Mouse (Mus musculus): ENCODE measurements around the gene Rftn1.
"Not testable (repeated sequence)": the region's sequence is repeated elsewhere in the genome, so short reads cannot be mapped to it uniquely, and the experiment has no call there.

The Rftn1 gene

GRCm38 (mm10) chr17:50127045-50127813 is 63.2 kb downstream of the Rftn1 start:
- no peak for DNase-seq (ENCODE audit: low spot score)

GRCm38 (mm10) chr17:50126545-50126944 is 63.9 kb downstream of the Rftn1 start:
- DNase-seq (ENCODE audit: low spot score), result no peak

DNA sequence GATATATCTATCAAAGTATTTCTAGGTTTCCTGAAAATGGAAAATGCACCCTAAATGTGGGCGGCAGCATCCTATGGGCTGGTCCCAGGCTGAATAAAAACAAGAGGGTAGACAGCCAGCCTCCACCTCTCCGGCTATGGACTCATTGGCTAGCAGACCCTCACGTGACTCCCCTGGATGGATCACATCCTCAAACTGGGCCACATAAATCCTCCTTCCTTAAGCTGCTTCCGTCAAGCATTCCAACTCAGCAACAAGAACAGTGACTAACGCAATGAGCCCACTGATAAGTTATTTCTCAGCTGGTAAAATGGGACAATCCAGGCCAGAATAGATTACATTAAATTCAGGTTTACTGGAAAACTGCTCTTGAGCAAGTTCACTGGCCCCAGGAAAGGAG is 64.6 kb downstream of the Rftn1 start:
- no peak for DNase-seq (ENCODE audit: low spot score)

DNA sequence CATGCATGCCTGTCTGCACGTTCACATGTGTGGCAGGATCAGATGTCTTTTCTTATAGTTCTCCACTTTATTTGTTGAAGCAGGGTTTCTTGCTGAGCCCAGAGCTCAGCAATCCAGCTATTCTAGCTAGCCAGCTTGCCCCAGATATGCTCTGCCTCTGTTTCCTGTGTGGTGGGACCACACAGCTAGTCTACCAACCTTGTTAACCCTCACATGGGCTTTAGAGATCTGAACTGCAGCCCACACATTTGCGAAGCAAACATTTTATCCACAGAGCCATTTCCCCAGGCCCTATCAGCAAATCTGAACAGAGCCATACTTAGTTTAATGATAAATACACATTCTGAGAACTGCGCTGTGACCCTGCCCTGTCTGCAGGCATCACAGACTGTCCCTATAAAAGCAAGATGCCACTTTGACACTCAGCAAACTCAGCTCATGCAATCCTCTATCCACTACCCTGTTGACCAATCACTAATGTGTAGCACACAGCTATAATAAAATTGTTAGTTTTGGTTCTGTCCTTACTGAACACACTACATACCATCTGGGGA is 65.2 kb downstream of the Rftn1 start:
- DNase-seq (ENCODE audit: low spot score), result no peak

GRCm38 (mm10) chr17:50124708-50125107 is 65.8 kb downstream of the Rftn1 start:
- DNase-seq (ENCODE audit: low spot score), result no peak

DNA sequence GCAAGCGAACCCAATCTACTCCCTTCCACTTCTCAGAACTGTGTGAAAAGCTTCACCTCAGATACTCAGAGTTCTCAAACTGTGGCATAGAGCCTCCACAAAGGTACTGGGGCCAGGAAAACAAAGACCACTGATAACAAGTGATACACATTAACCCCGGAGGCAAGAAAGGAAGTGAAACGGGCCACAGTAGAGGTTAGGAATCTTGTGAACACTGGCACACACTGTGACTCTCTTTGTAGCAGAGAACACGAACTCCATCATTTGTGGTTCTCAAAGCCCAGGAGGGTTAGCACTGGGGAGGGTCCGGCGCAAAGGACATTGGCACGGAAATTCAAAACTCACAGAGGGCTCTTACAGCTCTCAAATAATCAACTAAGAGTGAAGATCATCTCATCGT is 67.9 kb downstream of the Rftn1 start:
- no peak for DNase-seq (ENCODE audit: low spot score)

DNA sequence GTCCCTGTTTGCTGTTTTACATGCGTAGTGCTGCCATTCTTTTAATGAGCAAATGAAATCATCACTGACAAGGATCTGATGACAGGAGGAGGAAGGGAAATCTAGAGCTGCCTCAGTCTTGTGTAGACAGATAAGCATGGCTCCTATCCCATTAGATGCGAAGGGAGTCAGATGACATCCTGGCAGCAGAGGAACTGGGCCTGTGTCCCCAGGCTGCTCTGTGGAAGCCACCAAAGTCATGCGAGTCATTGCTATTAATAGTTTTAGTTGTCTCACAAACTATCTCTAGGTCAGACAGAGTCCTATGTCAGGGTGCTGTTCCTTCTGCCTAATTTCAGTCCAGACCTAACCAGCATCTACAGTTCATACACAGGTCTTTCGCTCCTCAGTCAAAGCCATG is 70.4 kb downstream of the Rftn1 start:
- DNase-seq (ENCODE audit: low spot score), result no peak

GRCm38 (mm10) chr17:50117461-50117860 is 73.0 kb downstream of the Rftn1 start:
- no peak for DNase-seq (ENCODE audit: low spot score)

DNA sequence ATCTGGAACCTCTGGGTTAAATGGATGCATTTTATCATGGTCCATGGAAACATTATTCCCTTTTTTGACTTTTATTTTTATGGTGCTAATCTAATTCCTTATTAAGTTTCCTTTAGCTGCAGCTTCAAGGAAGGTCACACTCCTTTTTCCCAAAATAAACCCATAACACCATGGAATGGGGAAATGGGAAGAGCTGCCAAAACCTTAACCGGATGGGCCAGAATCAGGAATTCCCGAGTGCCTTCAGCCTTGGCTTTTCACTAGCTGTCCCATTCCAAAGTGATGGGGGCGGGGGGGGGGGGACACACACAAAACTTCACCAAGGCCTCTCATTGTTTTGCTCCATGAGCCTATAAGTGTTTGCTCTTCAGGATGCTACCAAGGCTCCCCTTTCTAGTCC is 73.5 kb downstream of the Rftn1 start:
- DNase-seq (ENCODE audit: low spot score), result no peak

- not testable (repeated sequence) for DNase-seq (ENCODE audit: low spot score)
These were observed 74.1 kb downstream of the Rftn1 start for GRCm38 (mm10) chr17:50116401-50116800.

DNA sequence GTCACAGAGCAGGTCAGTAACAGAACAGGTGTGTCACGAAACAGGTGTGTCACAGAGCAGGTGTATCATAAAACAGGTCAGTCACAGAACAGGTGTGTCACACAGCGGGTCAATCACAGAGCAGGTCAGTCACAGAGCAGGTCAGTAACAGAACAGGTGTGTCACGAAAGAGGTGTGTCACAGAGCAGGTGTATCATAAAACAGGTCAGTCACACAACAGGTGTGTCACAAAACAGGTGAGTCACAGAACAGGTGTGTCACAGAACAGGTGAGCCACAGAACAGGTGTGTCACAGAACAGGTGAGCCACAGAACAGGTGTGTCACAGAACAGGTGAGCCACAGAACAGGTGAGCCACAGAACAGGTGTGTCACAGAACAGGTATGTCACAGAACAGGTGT is 74.8 kb downstream of the Rftn1 start:
- not testable (repeated sequence) for DNase-seq (ENCODE audit: low spot score)

GRCm38 (mm10) chr17:50114659-50115058 is 75.8 kb downstream of the Rftn1 start:
- DNase-seq (ENCODE audit: low spot score), result no peak

GRCm38 (mm10) chr17:50110650-50111415 is 79.6 kb downstream of the Rftn1 start:
- DNase-seq (ENCODE audit: low spot score), result no peak

DNA sequence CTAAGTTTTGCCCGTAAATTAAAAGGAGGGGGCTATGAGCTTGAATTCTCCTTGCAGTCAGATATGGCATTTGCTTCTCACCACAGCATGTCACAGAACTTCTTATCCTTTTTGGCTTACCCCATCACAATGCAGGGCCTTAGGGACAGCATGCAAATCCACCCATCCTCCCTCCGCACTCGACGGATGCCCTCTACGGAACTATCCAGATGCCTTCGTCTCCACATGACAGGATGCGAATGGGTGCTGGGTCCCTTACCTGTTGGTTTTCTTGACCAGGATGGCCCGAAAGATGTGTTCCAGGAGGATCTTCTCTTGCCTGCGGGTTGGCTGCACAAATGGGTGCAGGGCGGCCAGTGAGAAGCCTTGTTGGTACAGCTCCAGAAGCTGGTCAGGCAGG is 83.7 kb downstream of the Rftn1 start:
- DNase-seq (ENCODE audit: low spot score), result no peak

GRCm38 (mm10) chr17:50104131-50104530 is 86.3 kb downstream of the Rftn1 start:
- no peak for DNase-seq (ENCODE audit: low spot score)

GRCm38 (mm10) chr17:50101416-50101815 is 89.1 kb downstream of the Rftn1 start:
- DNase-seq (ENCODE audit: low spot score), result no peak

GRCm38 (mm10) chr17:50100070-50100469 is 90.4 kb downstream of the Rftn1 start:
- no peak for DNase-seq (ENCODE audit: low spot score)

GRCm38 (mm10) chr17:50099378-50099777 is 91.1 kb downstream of the Rftn1 start:
- no peak for DNase-seq (ENCODE audit: low spot score)

DNA sequence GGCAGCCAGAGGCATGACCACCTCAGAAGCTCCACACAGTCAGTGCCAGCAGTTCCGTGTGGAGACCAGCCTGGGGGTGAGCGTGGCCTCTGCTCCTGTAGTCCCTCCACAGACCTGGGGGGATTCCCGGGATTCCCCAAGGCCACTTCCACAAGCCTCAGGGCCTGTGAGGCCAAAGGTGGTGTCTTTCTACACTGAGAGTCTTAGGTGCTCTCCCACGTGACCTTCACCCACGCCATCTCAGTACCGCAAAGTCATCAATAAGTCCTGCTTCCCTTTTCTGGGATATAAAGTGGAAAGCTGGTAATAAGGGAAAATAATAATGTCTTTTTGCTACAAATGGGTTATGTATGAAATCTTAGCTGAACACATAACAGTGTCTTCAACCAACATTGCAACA is 92.2 kb downstream of the Rftn1 start:
- DNase-seq (ENCODE audit: low spot score), result no peak

DNA sequence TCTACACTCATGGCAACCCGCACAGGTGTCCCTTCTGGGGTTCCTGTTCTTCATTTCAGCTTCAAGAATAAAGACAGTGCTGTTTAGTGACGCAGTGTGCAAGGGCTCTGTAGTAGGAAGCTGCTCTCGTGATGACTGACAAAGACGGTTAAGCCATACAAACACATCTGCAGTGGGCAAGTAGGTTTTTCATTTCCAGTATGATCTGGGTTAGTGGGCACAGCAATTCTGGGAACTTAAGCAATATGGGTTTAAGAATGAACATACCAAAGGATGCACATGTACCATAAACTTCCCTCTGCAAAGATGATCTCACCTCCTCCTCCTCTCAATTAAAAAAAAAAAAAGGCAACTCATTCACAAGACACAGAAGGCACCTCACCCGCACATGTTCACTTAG is 92.6 kb downstream of the Rftn1 start:
- DNase-seq (ENCODE audit: low spot score), result no peak

DNA sequence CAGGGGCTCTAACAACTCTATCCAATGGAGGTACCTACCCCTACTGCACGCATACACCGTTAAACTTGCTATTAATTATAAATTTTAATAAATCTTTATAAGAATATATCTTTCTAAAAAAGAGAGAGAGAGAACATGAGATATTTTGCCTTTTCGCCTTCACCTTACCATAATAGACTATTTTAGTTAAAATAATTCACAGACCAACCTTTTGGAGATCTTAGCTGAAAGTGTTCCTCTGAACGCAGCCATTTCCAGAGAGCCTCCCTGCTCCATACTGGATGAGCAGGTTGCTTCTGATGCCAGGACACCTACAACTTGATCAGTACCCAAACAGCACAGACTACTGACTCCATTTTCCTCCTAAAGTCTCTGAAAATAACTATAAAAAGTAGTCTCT is 94.2 kb downstream of the Rftn1 start:
- DNase-seq (ENCODE audit: low spot score), result no peak

DNA sequence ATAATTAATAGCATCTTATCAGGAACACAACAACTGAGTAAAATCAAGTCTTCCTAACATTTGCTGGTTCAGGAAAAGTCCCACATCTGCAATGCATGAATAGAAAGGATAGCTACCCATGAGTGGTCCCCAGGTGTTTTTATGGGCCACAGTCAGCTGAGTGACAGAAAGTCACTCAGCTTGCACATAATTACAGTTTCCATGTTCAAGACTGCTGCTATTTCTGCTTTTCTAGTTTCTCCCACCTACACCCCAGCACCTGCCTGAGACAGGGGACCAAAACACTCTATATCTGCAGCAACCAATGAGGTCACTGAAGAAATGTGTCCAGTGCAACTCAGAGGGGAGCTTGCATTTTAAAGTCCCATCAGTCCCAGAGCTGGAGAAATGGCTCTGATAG is 95.9 kb downstream of the Rftn1 start:
- DNase-seq (ENCODE audit: low spot score), result no peak

- DNase-seq (ENCODE audit: low spot score), result no peak
These were observed 96.4 kb downstream of the Rftn1 start for GRCm38 (mm10) chr17:50094077-50094476.

All from urinary bladder, postnatal 25 days (tissue).